Mouse (Mus musculus): ENCODE measurements around the gene Tmem159.

Gene Tmem159

GRCm38 (mm10) chr7:120102164-120102972 lies at the start of gene Tmem159:
Tmem159 (plus strand) TSS chr7:120102353.
- DNase-seq (ENCODE audit: extremely low read depth, insufficient read length, low spot score): peak; percentile 75

- no peak for DNase-seq (ENCODE audit: extremely low read depth, insufficient read length, low spot score)
Measured at GRCm38 (mm10) chr7:120054016-120054415, 48.1 kb upstream of the Tmem159 start.

- DNase-seq (ENCODE audit: extremely low read depth, insufficient read length, low spot score): no peak
Measured at GRCm38 (mm10) chr7:120055479-120055878, 46.7 kb upstream of the Tmem159 start.

GRCm38 (mm10) chr7:120064045-120064444 lies 38.1 kb upstream of the Tmem159 start:
- DNase-seq (ENCODE audit: extremely low read depth, insufficient read length, low spot score): no peak

- DNase-seq (ENCODE audit: extremely low read depth, insufficient read length, low spot score): no peak
Measured at GRCm38 (mm10) chr7:120068114-120068513, 34.0 kb upstream of the Tmem159 start.

- no peak for DNase-seq (ENCODE audit: extremely low read depth, insufficient read length, low spot score)
Measured at GRCm38 (mm10) chr7:120069164-120069563, 33.0 kb upstream of the Tmem159 start.

- no peak for DNase-seq (ENCODE audit: extremely low read depth, insufficient read length, low spot score)
Measured at GRCm38 (mm10) chr7:120080177-120080576, 22.0 kb upstream of the Tmem159 start.

- DNase-seq (ENCODE audit: extremely low read depth, insufficient read length, low spot score): no peak
Measured at GRCm38 (mm10) chr7:120093033-120093432, 9.1 kb upstream of the Tmem159 start.

GRCm38 (mm10) chr7:120094216-120094615 lies 7.9 kb upstream of the Tmem159 start:
- no peak for DNase-seq (ENCODE audit: extremely low read depth, insufficient read length, low spot score)

GRCm38 (mm10) chr7:120095180-120095579 lies 7.0 kb upstream of the Tmem159 start, which contains the start of gene Dnah3:
Dnah3 (minus strand) TSS chr7:120095280.
- DNase-seq (ENCODE audit: extremely low read depth, insufficient read length, low spot score): no peak

- DNase-seq (ENCODE audit: extremely low read depth, insufficient read length, low spot score): no peak
Measured at GRCm38 (mm10) chr7:120097845-120098244, 4.3 kb upstream of the Tmem159 start.

- DNase-seq (ENCODE audit: extremely low read depth, insufficient read length, low spot score): no peak
Measured at GRCm38 (mm10) chr7:120098403-120098802, 3.8 kb upstream of the Tmem159 start.

- DNase-seq (ENCODE audit: extremely low read depth, insufficient read length, low spot score): no peak
Measured at GRCm38 (mm10) chr7:120103019-120103567, 940 bp downstream of the Tmem159 start.

- no peak for DNase-seq (ENCODE audit: extremely low read depth, insufficient read length, low spot score)
Measured at GRCm38 (mm10) chr7:120104975-120105374, 2.8 kb downstream of the Tmem159 start.

- no peak for DNase-seq (ENCODE audit: extremely low read depth, insufficient read length, low spot score)
Measured at GRCm38 (mm10) chr7:120106356-120106755, 4.2 kb downstream of the Tmem159 start.

GRCm38 (mm10) chr7:120109676-120110075 lies 7.5 kb downstream of the Tmem159 start:
- DNase-seq (ENCODE audit: extremely low read depth, insufficient read length, low spot score): no peak

GRCm38 (mm10) chr7:120116976-120117375 lies 14.8 kb downstream of the Tmem159 start:
- DNase-seq (ENCODE audit: extremely low read depth, insufficient read length, low spot score): no peak

- DNase-seq (ENCODE audit: extremely low read depth, insufficient read length, low spot score): no peak
Measured at GRCm38 (mm10) chr7:120117529-120117928, 15.4 kb downstream of the Tmem159 start.

GRCm38 (mm10) chr7:120123776-120124175 lies 21.6 kb downstream of the Tmem159 start:
- no peak for DNase-seq (ENCODE audit: extremely low read depth, insufficient read length, low spot score)

- DNase-seq (ENCODE audit: extremely low read depth, insufficient read length, low spot score): peak; percentile 20
Measured at GRCm38 (mm10) chr7:120124844-120125243, 22.7 kb downstream of the Tmem159 start.

- DNase-seq (ENCODE audit: extremely low read depth, insufficient read length, low spot score): no peak
Measured at GRCm38 (mm10) chr7:120126976-120127685, 25.0 kb downstream of the Tmem159 start.

- DNase-seq (ENCODE audit: extremely low read depth, insufficient read length, low spot score): no peak
Measured at GRCm38 (mm10) chr7:120127686-120128059, 25.5 kb downstream of the Tmem159 start.

Data from 3134 (cell line).